Mouse (Mus musculus): ENCODE measurements at regions not wholly inside any gene's neighbourhood (a gene's known extent, or its start where the extent isn't known, plus 50 kb on each side); places are given as distances from the start of the nearest gene placed in this dataset.

GRCm38 (mm10) chr14:76681581-76682377 is 125.1 kb upstream of the Serp2 start:
- peak overlapping the region; percentile 74 for H3K27ac ChIP-seq (ENCODE audit: low read depth)
- no peak overlapping the region for H3K4me3 ChIP-seq (ENCODE audit: low read depth, low read length)
- 0 out of 2 replicates have a peak overlapping the region, but pooled peaks have one; percentile 4 for H3K9ac ChIP-seq
- WGBS: 10% methylated on average over 8 of the region's 8 CpGs
- no peaks in the 10 kb centered on the region for H3K27me3 ChIP-seq (ENCODE audit: insufficient read depth, low read length)
- H3K9me3 ChIP-seq (ENCODE audit: low read depth, low read length): no peaks in the 10 kb centered on the region
- H3K4me2 ChIP-seq: no peak overlapping the region
- DNase-seq (peak; percentile 95), ATAC-seq (ENCODE audit: insufficient read depth) (peak; percentile 94)
- no peaks in the 10 kb centered on the region for H3K36me3 ChIP-seq (ENCODE audit: insufficient read depth)
- TF ChIP-seq CTCF (IDR thresholded peaks at IDR 0.05; ENCODE audit: low read depth): no peak
- peaks cover 34% of the 10 kb centered on the region for H3K4me1 ChIP-seq (ENCODE audit: insufficient read depth)

- H3K9me3 ChIP-seq (ENCODE audit: low read depth, low read length): no peaks in the 10 kb centered on the region
- no peaks in the 10 kb centered on the region for H3K36me3 ChIP-seq (ENCODE audit: insufficient read depth)
- no peak overlapping the region for H3K4me2 ChIP-seq
- H3K4me3 ChIP-seq (ENCODE audit: low read depth, low read length): no peak overlapping the region
- no peaks in the 10 kb centered on the region for H3K27me3 ChIP-seq (ENCODE audit: insufficient read depth, low read length)
- DNase-seq: no peak
- no peak for ATAC-seq (ENCODE audit: insufficient read depth)
- TF ChIP-seq CTCF (IDR thresholded peaks at IDR 0.05; ENCODE audit: low read depth): no peak
- WGBS: 51% methylated on average over 5 of the region's 5 CpGs
- peak overlapping the region; percentile 21; the same call in 1 of the 2 replicates for H3K27ac ChIP-seq (ENCODE audit: low read depth)
- peaks cover 29% of the 10 kb centered on the region for H3K4me1 ChIP-seq (ENCODE audit: insufficient read depth)
- no peak overlapping the region for H3K9ac ChIP-seq
Measured at GRCm38 (mm10) chr14:76678512-76679134, 121.9 kb upstream of the Serp2 start.

GRCm38 (mm10) chr14:76674949-76675348 is 118.3 kb upstream of the Serp2 start:
- H3K9ac ChIP-seq: no peak overlapping the region
- H3K4me2 ChIP-seq: no peak overlapping the region
- WGBS: 24% methylated on average over 8 of the region's 8 CpGs
- TF ChIP-seq CTCF (IDR thresholded peaks at IDR 0.05; ENCODE audit: low read depth): no peak
- no peaks in the 10 kb centered on the region for H3K36me3 ChIP-seq (ENCODE audit: insufficient read depth)
- H3K27me3 ChIP-seq (ENCODE audit: insufficient read depth, low read length): no peaks in the 10 kb centered on the region
- H3K9me3 ChIP-seq (ENCODE audit: low read depth, low read length): no peaks in the 10 kb centered on the region
- H3K4me1 ChIP-seq (ENCODE audit: insufficient read depth): peaks cover 30% of the 10 kb centered on the region
- no peak overlapping the region for H3K4me3 ChIP-seq (ENCODE audit: low read depth, low read length)
- no peak for ATAC-seq (ENCODE audit: insufficient read depth)
- peak; percentile 32 for DNase-seq
- H3K27ac ChIP-seq (ENCODE audit: low read depth): 0 out of 2 replicates have a peak overlapping the region, but pooled peaks have one; percentile 14

- no peak overlapping the region for H3K4me2 ChIP-seq
- WGBS: 55% methylated on average over 11 of the region's 11 CpGs
- H3K36me3 ChIP-seq (ENCODE audit: insufficient read depth): no peaks in the 10 kb centered on the region
- H3K4me3 ChIP-seq (ENCODE audit: low read depth, low read length): no peak overlapping the region
- H3K4me1 ChIP-seq (ENCODE audit: insufficient read depth): peaks cover 24% of the 10 kb centered on the region
- H3K9me3 ChIP-seq (ENCODE audit: low read depth, low read length): no peaks in the 10 kb centered on the region
- ATAC-seq (ENCODE audit: insufficient read depth): no peak
- no peak for TF ChIP-seq CTCF (IDR thresholded peaks at IDR 0.05; ENCODE audit: low read depth)
- DNase-seq: no peak
- H3K27me3 ChIP-seq (ENCODE audit: insufficient read depth, low read length): no peaks in the 10 kb centered on the region
- peak overlapping the region; percentile 59; the same call in 1 of the 2 replicates for H3K27ac ChIP-seq (ENCODE audit: low read depth)
- H3K9ac ChIP-seq: no peak overlapping the region
Measured at GRCm38 (mm10) chr14:76673671-76674331, 117.1 kb upstream of the Serp2 start.

DNA sequence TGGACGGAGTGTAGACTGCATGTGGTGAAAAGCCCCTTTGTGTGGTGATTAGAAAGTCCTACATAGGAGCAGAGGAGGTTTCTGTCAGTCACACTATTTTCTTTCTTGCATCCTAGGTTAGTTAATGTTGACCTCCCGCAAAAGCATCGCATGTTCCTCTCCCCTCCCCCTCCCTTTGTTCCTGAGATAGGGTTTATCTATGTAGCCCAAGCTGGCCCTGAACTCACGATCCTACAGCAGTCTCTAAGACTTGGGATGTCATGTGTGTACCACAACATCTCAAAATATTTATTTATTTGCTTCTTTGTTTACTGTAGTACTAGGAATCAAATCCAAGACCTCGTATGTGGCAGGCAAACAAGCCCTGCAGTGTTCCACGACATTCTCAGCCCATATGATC is 116.2 kb upstream of the Serp2 start:
- TF ChIP-seq CTCF (IDR thresholded peaks at IDR 0.05; ENCODE audit: low read depth): no peak
- Histone ChIP-seq H3K4me3 (ENCODE audit: low read depth, low read length) (no peak overlapping the region), H3K27ac (ENCODE audit: low read depth) (no peak overlapping the region), H3K36me3 (ENCODE audit: insufficient read depth) (no peaks in the 10 kb centered on the region), H3K9ac (no peak overlapping the region), H3K27me3 (ENCODE audit: insufficient read depth, low read length) (no peaks in the 10 kb centered on the region), H3K9me3 (ENCODE audit: low read depth, low read length) (no peaks in the 10 kb centered on the region), H3K4me1 (ENCODE audit: insufficient read depth) (peaks cover 20% of the 10 kb centered on the region), H3K4me2 (no peak overlapping the region)
- DNase-seq (no peak), ATAC-seq (ENCODE audit: insufficient read depth) (no peak)
- 58% methylated on average over 6 of the region's 6 CpGs for WGBS

- Histone ChIP-seq H3K4me2 (no peak overlapping the region), H3K36me3 (ENCODE audit: insufficient read depth) (no peaks in the 10 kb centered on the region), H3K27ac (ENCODE audit: low read depth) (no peak overlapping the region), H3K27me3 (ENCODE audit: insufficient read depth, low read length) (no peaks in the 10 kb centered on the region), H3K9ac (no peak overlapping the region), H3K4me1 (ENCODE audit: insufficient read depth) (peaks cover 20% of the 10 kb centered on the region), H3K4me3 (ENCODE audit: low read depth, low read length) (no peak overlapping the region), H3K9me3 (ENCODE audit: low read depth, low read length) (no peaks in the 10 kb centered on the region)
- 67% methylated on average over 2 of the region's 2 CpGs for WGBS
- DNase-seq: no peak
- no peak for ATAC-seq (ENCODE audit: insufficient read depth)
- TF ChIP-seq CTCF (IDR thresholded peaks at IDR 0.05; ENCODE audit: low read depth): no peak
Measured at GRCm38 (mm10) chr14:76672442-76672841, 115.8 kb upstream of the Serp2 start.

DNA sequence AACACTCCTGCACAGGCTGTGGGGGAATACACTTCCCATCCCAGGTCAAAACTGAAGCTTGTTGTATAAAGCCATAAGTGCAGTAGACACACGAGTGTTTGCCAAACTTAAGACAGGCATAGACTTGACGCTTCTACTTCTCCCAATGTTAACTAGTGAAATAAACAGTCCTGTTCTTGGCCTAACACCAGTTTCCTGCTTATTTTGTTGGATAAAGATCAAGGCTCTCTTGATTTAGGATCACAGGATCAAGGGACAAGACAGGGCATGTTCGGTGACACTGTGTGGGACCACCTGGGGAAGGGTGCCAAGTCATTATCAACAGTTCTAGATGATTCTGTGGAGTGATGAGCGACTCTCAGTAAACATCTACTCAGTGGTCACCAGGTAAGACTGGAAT is 114.3 kb upstream of the Serp2 start:
- H3K36me3 ChIP-seq (ENCODE audit: insufficient read depth): no peaks in the 10 kb centered on the region
- peaks cover 21% of the 10 kb centered on the region for H3K4me1 ChIP-seq (ENCODE audit: insufficient read depth)
- no peak overlapping the region for H3K4me3 ChIP-seq (ENCODE audit: low read depth, low read length)
- H3K27ac ChIP-seq (ENCODE audit: low read depth): no peak overlapping the region
- no peak overlapping the region for H3K9ac ChIP-seq
- no peak for TF ChIP-seq CTCF (IDR thresholded peaks at IDR 0.05; ENCODE audit: low read depth)
- H3K4me2 ChIP-seq: no peak overlapping the region
- no peaks in the 10 kb centered on the region for H3K27me3 ChIP-seq (ENCODE audit: insufficient read depth, low read length)
- H3K9me3 ChIP-seq (ENCODE audit: low read depth, low read length): no peaks in the 10 kb centered on the region
- no peak for ATAC-seq (ENCODE audit: insufficient read depth)
- DNase-seq: peak; percentile 55
- WGBS: 39% methylated on average over 4 of the region's 4 CpGs

All from lung, embryonic 14.5 days (tissue).